Mouse (Mus musculus) thymus, postnatal 0 days (tissue): Measurements from ENCODE around the gene Foxred2. TPM values are rescaled to one million over a fixed set of nuclear protein-coding genes. Genes with fewer than 3 reads are reported as not detected.

ENCODE experiments used
- DNase-seq: peaks from one replicate; pipeline ENCODE4 v3.0.0-alpha.2; 2015; ENCODE audit warnings: low spot score
- polyA plus RNA-seq: library from polyadenylated mRNA; unstranded; fragments of >200 nt; fragmentation: Nextera tagmentation; extraction: Ambion mirVana; gene quantifications from 2 replicates; pipeline ENCODE4 v1.2.1, GENCODE M21; 2015

Foxred2 gene
- polyA plus RNA-seq, 1 experiment from 2014 or later: 3.5 TPM

GRCm38 (mm10) chr15:77916851-77917544 lies 39.5 kb downstream of the Foxred2 start:
- DNase-seq: peak; percentile 87

- no peak for DNase-seq
Measured at GRCm38 (mm10) chr15:77915287-77915686, 41.2 kb downstream of the Foxred2 start.

- DNase-seq: no peak
Measured at GRCm38 (mm10) chr15:77914507-77914906, 42.0 kb downstream of the Foxred2 start.

- DNase-seq: no peak
Measured at GRCm38 (mm10) chr15:77913054-77913453, 43.5 kb downstream of the Foxred2 start.

GRCm38 (mm10) chr15:77912585-77912984 lies 43.9 kb downstream of the Foxred2 start:
- no peak for DNase-seq

- DNase-seq: no peak
Measured at GRCm38 (mm10) chr15:77912048-77912447, 44.5 kb downstream of the Foxred2 start.

- no peak for DNase-seq
Measured at GRCm38 (mm10) chr15:77911065-77911464, 45.5 kb downstream of the Foxred2 start.

- DNase-seq: no peak
Measured at GRCm38 (mm10) chr15:77907646-77908518, 48.6 kb downstream of the Foxred2 start.

GRCm38 (mm10) chr15:77906545-77906944 lies 50.0 kb downstream of the Foxred2 start:
- no peak for DNase-seq

GRCm38 (mm10) chr15:77906081-77906480 lies 50.4 kb downstream of the Foxred2 start:
- DNase-seq: no peak

- peak; percentile 60 for DNase-seq
Measured at GRCm38 (mm10) chr15:77905275-77905970, 51.1 kb downstream of the Foxred2 start.

- DNase-seq: peak; percentile 57
Measured at GRCm38 (mm10) chr15:77904363-77904892, 52.1 kb downstream of the Foxred2 start.

- DNase-seq: no peak
Measured at GRCm38 (mm10) chr15:77903176-77903575, 53.3 kb downstream of the Foxred2 start.

- no peak for DNase-seq
Measured at GRCm38 (mm10) chr15:77894926-77895325, 61.6 kb downstream of the Foxred2 start.

GRCm38 (mm10) chr15:77893292-77893691 lies 63.2 kb downstream of the Foxred2 start:
- DNase-seq: no peak

- DNase-seq: no peak
Measured at GRCm38 (mm10) chr15:77892420-77892819, 64.1 kb downstream of the Foxred2 start.

- no peak for DNase-seq
Measured at GRCm38 (mm10) chr15:77891766-77892165, 64.8 kb downstream of the Foxred2 start.
